Mouse (Mus musculus) G1E-ER4 (cell line): Measurements from ENCODE around the gene Toe1. TPM values are rescaled to one million over a fixed set of nuclear protein-coding genes. Genes with fewer than 3 reads are reported as not detected.

Experiments used
- GATA1 ChIP-seq: IDR thresholded peaks from one replicate; pipeline ENCODE4 v1.8.0; 2012; ENCODE audit warnings: low read length, inconsistent platforms
- polyA plus RNA-seq: library from polyadenylated mRNA; stranded (reverse); fragments of >175 nt; gene quantifications from 2 replicates; pipeline ENCODE4 v1.2.3, GENCODE M21; 2012

Toe1 gene
- polyA plus RNA-seq, 1 experiment, result 1.5 TPM

DNA sequence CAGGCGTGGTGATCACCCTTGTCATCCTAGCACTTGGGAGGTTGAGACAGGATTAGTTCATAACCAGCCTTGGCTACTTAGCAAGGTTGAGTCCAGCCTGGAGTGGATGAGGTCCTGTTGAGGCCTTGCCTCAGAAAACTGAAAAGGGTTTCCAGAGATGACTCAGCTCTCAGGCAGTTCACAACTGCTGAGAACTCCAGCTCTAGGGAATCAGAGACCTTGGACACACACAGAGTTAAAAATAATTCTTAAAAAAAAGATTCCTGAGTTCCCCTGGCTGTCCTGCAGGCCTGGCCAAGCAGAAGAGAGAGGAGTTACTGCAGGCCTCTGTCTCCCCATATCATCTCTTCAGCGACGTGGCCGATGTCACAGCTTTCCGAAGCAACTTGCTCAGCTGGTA lies 7.8 kb upstream of the Toe1 start:
- no peak for TF ChIP-seq GATA1

GRCm38 (mm10) chr4:116811012-116811411 lies 3.6 kb upstream of the Toe1 start:
- no peak for TF ChIP-seq GATA1

DNA sequence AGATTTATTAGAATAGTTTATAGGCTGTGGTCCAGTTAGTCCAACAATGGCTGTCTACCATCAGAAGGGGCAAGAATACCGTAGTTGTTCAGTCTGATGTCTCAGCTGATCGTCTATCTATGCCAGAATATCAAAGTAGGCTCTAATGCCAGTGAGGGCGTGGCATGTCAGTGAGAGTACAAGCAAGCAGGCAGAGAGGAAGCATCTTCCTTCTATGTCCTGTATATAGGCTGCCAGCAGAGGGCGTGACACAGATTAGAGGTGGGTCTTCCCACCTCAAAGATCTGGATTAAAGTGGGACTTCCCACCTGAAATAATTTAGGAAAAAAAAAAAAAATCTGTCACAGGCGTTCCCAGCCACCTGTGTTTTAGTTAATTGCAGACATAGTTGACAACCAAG lies 7.5 kb downstream of the Toe1 start:
- TF ChIP-seq GATA1, result no peak

- TF ChIP-seq GATA1, result no peak
These were observed 10.9 kb downstream of the Toe1 start for GRCm38 (mm10) chr4:116796442-116797110.

- no peak for TF ChIP-seq GATA1
These were observed 13.2 kb downstream of the Toe1 start for GRCm38 (mm10) chr4:116794273-116794672.

- no peak for TF ChIP-seq GATA1
These were observed 15.0 kb downstream of the Toe1 start for GRCm38 (mm10) chr4:116792453-116792852.

GRCm38 (mm10) chr4:116788956-116789355 lies 18.5 kb downstream of the Toe1 start:
- no peak for TF ChIP-seq GATA1

GRCm38 (mm10) chr4:116787985-116788760 lies 19.3 kb downstream of the Toe1 start:
- TF ChIP-seq GATA1, result no peak

DNA sequence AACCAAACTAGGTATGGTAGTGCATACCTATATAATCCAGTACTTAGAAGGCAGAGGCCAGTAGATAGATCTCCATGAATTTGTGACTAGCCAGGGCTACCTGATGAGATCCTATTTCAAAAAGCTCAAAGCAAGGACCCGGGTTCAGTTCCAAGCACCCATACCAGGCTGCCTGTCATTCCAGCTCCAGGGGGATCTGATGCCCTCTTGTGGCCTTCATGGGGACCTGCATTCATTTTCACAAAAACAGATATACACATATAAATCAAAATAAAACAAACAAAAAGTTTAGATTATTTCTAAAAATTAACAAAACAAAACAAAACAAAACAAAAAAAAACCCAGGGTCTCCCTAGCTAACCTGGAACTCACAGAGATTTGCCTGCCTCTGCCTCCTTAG lies 20.9 kb downstream of the Toe1 start:
- TF ChIP-seq GATA1, result no peak

GRCm38 (mm10) chr4:116782171-116782570 lies 25.3 kb downstream of the Toe1 start:
- no peak for TF ChIP-seq GATA1

- no peak for TF ChIP-seq GATA1
These were observed 26.1 kb downstream of the Toe1 start for GRCm38 (mm10) chr4:116781366-116781765.

DNA sequence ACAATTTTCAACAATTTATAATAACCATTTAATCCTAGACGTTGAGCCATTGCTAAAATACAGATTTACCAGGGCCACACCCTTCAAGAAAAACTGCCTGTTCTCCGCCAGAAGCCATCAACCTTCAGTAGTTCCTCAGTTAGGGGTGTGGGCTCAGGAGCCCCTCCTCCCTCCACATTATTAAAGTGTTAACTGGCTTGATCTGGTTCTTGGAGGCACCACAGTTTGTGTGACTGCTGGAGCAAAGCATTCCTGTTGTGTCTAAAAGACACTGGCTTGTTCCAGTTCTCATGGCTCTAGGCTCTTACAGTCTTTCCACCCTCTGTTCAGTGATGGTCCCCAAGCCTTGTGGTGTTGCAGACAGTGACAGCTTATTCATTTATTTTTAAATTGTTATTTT lies 26.9 kb downstream of the Toe1 start:
- no peak for TF ChIP-seq GATA1

GRCm38 (mm10) chr4:116777079-116777478 lies 30.4 kb downstream of the Toe1 start:
- no peak for TF ChIP-seq GATA1

DNA sequence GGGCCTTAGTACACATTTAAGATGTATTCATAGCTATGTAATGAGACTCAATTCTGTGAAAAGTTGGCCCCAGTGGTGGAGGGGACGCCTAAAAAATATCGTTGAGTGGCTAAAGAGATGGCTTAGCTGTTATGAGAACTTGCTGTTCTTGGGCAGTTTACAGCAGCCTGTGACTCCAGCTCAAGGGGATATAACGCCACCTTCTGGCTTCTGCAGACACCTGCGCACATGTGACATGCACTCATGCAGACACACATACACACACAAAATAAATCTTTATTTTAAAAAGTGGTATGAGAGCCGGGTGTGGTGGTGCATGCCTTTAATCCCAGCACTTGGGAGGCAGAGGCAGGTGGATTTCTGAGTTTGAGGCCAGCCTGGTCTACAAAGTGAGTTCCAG lies 31.0 kb downstream of the Toe1 start:
- no peak for TF ChIP-seq GATA1

GRCm38 (mm10) chr4:116769060-116769459 lies 38.4 kb downstream of the Toe1 start:
- TF ChIP-seq GATA1, result no peak

DNA sequence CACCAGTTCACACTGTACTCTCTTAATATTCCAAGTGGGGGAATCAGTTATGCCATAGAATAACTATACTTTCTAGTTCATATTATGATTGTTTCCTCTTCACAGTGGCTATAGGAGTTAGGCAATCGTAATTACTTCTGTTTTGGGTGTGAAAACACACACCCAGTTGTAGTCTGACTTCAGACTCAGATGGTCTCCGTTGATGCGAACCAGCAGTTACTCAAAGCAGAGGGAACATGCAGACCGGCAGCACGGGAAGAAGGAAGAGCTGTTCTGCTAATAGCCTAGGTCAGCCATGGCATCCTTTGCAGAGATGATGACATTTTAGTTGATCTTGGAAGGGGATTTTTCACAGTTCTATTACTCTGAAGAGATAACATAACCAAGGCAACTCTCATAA lies 38.9 kb downstream of the Toe1 start:
- no peak for TF ChIP-seq GATA1

DNA sequence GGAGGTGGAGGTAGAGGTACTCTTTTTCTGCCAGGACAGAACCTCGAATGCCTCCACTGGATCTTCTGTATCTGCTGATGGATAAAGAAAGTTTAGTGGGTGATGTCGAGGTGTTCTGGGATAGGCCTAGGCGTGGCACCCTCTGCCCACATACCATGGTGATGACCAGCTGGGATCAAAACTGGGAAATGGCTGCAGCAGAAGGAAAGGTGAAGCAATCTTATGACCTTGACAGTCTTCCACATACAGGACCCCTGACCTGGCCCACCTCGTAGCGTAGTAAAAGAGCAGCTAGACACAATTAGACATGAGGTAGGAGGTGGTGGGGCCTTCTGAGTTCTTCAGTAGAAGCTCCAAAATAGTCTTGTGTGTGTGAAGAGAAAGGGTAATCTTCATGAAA lies 43.4 kb downstream of the Toe1 start:
- TF ChIP-seq GATA1, result no peak
